Mouse (Mus musculus) hindbrain, postnatal 0 days (tissue): ENCODE measurements around the gene Ppa1. TPM values are rescaled to one million over a fixed set of nuclear protein-coding genes. Genes with fewer than 3 reads are reported as not detected.
A peak's percentile ranks its signal among the peaks of the same experiment; 100 is the strongest.

Experiments
- ATAC-seq: fragments of 200-750 bp; cut with Nextera tagmentation; 2 replicates; pipeline ENCODE4 v1.8.0; 2017; ENCODE audit warnings: mild to moderate bottlenecking, moderate TSS enrichment, moderate library complexity
- DNase-seq: peaks from one replicate; pipeline ENCODE4 v3.0.0-alpha.2; 2015; ENCODE audit warnings: low spot score
- H3K27ac ChIP-seq: fragments of 300-500 bp; sonication (generic); 2 replicates; pipeline ENCODE4 v1.5.1; 2014; ENCODE audit warnings: mild to moderate bottlenecking
- H3K27me3 ChIP-seq: fragments of 300-500 bp; sonication (generic); 2 replicates; pipeline ENCODE4 v1.6.1; 2014; ENCODE audit warnings: low read length, mixed read lengths; ENCODE audit not compliant: insufficient read depth
- H3K36me3 ChIP-seq: fragments of 300-500 bp; sonication (generic); 2 replicates; pipeline ENCODE4 v1.6.1; 2014; ENCODE audit warnings: low read length, mixed read lengths; ENCODE audit not compliant: insufficient read depth
- H3K4me1 ChIP-seq: fragments of 300-500 bp; sonication (generic); 2 replicates; pipeline ENCODE4 v1.6.1; 2014; ENCODE audit warnings: antibody characterized with exemption, low read length, mixed read lengths; ENCODE audit not compliant: insufficient read depth
- H3K4me2 ChIP-seq: fragments of 300-500 bp; sonication (generic); 2 replicates; pipeline ENCODE4 v1.6.1; 2014; ENCODE audit warnings: low read depth, mild to moderate bottlenecking, low read length, moderate library complexity, mixed read lengths
- H3K4me3 ChIP-seq: fragments of 300-500 bp; sonication (generic); 2 replicates; pipeline ENCODE4 v1.5.1; 2014; ENCODE audit warnings: low read length
- H3K9ac ChIP-seq: fragments of 300-500 bp; sonication (generic); replicated peaks from 2 replicates; pipeline ENCODE4 v1.6.1; 2014; ENCODE audit warnings: mild to moderate bottlenecking, low read length, moderate library complexity, mixed read lengths
- H3K9me3 ChIP-seq: fragments of 300-500 bp; sonication (generic); 2 replicates; pipeline ENCODE4 v1.6.1; 2016; ENCODE audit warnings: low read length, mixed read lengths
- CTCF ChIP-seq: IDR thresholded peaks from 2 replicates; pipeline ENCODE4 v1.5.1; 2016; ENCODE audit warnings: antibody characterized with exemption, control low read depth, low read depth
- WGBS: fragments of 180-500 bp; shearing (Covaris S2); extraction: QIAGEN DNeasy Blood & Tissue Kit; methylation state at CpG from one replicate; pipeline ENCODE4 v1.1.7; 2014; 5-methylcytosine and 5-hydroxymethylcytosine counted together
- polyA plus RNA-seq: library from polyadenylated mRNA; unstranded; fragments of >200 nt; fragmentation: Nextera tagmentation; extraction: Ambion mirVana; gene quantifications from 2 replicates; pipeline ENCODE4 v1.2.1, GENCODE M21; 2015
- total RNA-seq: library from RNA; depleted of rRNA; stranded (reverse); fragments of >200 nt; gene quantifications from 2 replicates; pipeline ENCODE4 v1.2.3, GENCODE M21; 2014

Ppa1 gene
- total and polyA plus RNA-seq, 2 experiments from 2014 or later: 66.9 to 186 TPM

DNA sequence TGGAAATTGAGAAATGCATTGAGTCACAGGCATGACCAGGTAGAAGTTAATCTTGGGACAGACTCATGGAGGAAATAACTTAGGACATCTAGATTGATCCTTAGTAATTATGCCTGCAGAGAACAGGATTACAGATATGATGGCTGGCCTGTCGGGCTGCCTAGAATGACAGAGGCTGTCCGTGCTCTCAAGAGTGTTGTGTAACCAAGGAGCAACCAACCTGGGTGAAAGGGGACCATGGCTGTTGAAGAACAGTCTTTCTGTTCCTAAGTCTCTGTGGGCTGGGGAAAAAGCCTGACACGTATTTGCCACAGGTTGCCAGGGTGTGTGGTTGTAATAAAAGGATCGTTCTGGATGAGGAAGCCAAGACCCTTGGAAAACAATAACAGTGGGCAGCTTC lies 8.0 kb upstream of the Ppa1 start:
- Histone ChIP-seq H3K4me3 (no peak overlapping the region), H3K27ac (no peak overlapping the region), H3K4me1 (no peaks in the 10 kb centered on the region), H3K9ac (no peak overlapping the region), H3K9me3 (no peaks in the 10 kb centered on the region), H3K27me3 (no peaks in the 10 kb centered on the region), H3K4me2 (no peak overlapping the region), H3K36me3 (no peaks in the 10 kb centered on the region)
- DNase-seq: no peak
- ATAC-seq: no peak
- TF ChIP-seq CTCF: no peak
- WGBS: 70% methylated on average over 4 of the region's 4 CpGs

DNA sequence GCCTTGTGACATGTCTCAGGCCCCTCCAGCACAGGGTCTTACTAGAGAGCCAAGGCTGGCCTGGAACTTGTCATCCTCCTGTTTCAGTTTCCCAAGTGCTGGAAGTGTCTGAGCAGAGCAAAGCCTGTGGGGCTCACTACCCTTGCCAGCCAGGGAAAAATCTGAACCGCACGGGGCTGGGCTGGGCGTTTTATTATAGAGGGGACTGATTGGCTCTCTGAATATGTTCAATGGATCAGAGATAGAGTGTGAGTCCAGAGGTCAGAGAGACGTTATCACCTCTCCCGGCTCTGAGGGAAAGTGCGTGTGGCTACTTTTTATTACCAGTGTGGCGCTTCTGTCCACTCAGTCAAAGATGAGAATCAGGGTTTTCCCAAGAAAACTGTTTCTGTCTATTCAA lies 1.8 kb upstream of the Ppa1 start:
- no peak for TF ChIP-seq CTCF
- no peaks in the 10 kb centered on the region for H3K9me3 ChIP-seq
- no peak overlapping the region for H3K9ac ChIP-seq
- no peak overlapping the region for H3K27ac ChIP-seq
- DNase-seq: no peak
- H3K4me1 ChIP-seq: peaks cover 5% of the 10 kb centered on the region
- no peak overlapping the region for H3K4me2 ChIP-seq
- 80% methylated on average over 7 of the region's 7 CpGs for WGBS
- no peaks in the 10 kb centered on the region for H3K36me3 ChIP-seq
- ATAC-seq: no peak
- H3K27me3 ChIP-seq: no peaks in the 10 kb centered on the region
- H3K4me3 ChIP-seq: no peak overlapping the region

GRCm38 (mm10) chr10:61648737-61649645 lies 639 bp downstream of the Ppa1 start:
- WGBS: 3% methylated on average over 39 of the region's 49 CpGs
- Histone ChIP-seq H3K4me3 (peak overlapping the region; percentile 85), H3K9ac (peak overlapping the region; percentile 78), H3K36me3 (no peaks in the 10 kb centered on the region; the same call in 1 of the 2 replicates), H3K27me3 (no peaks in the 10 kb centered on the region), H3K4me1 (peaks cover 5% of the 10 kb centered on the region), H3K9me3 (no peaks in the 10 kb centered on the region), H3K27ac (peak overlapping the region; percentile 77), H3K4me2 (peak overlapping the region; percentile 95)
- ATAC-seq (peak; percentile 10; the same call in 1 of the 2 replicates), DNase-seq (peak; percentile 11)
- no peak for TF ChIP-seq CTCF

DNA sequence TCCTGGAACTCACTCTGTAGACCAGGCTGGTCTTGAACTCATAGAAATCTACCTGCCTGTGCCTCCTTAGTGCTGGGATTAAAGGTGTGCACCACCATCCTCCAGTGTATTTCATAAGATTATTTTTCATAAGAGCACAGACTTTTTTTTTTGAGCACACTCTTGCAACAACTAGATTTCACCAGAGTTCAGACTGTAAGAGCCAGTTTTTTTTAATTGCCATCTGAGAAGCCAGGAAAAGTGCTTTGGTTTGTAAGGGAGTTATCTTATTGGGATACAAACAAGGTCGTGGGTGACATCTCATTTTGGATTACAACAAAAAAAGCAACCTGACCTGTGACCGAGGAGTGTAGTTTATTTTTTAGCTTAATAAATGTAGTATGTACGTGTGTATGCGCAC lies 5.8 kb downstream of the Ppa1 start:
- no peak overlapping the region for H3K4me2 ChIP-seq
- ATAC-seq (no peak), DNase-seq (no peak)
- H3K36me3 ChIP-seq: no peaks in the 10 kb centered on the region; the same call in 1 of the 2 replicates
- TF ChIP-seq CTCF: no peak
- H3K27ac ChIP-seq: no peak overlapping the region
- no peaks in the 10 kb centered on the region for H3K27me3 ChIP-seq
- H3K4me3 ChIP-seq: no peak overlapping the region
- H3K4me1 ChIP-seq: no peaks in the 10 kb centered on the region
- no peak overlapping the region for H3K9ac ChIP-seq
- H3K9me3 ChIP-seq: no peaks in the 10 kb centered on the region
- 93% methylated on average over 4 of the region's 4 CpGs for WGBS

DNA sequence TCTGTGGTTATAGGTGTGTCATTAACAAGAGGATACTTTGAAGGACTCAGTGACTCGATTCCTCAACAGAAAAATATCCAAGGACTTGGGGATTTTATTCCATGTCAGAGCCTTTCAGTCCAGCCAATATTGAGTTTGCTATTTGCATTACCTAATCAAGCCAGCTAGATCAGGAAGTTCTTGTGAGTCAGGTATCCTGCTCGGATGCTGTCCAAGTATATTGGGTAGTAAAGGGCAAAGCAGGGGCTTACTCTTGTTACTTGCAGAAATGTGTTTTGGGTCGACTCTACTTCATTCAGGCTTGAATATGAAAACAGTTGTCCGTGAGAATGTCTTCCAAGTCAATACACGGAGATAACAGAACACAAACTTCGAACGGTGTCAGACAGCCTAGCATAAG lies 6.3 kb downstream of the Ppa1 start:
- 89% methylated on average over 7 of the region's 7 CpGs for WGBS
- no peak for TF ChIP-seq CTCF
- Histone ChIP-seq H3K27ac (no peak overlapping the region), H3K4me3 (no peak overlapping the region), H3K36me3 (no peaks in the 10 kb centered on the region; the same call in 1 of the 2 replicates), H3K4me1 (no peaks in the 10 kb centered on the region), H3K27me3 (no peaks in the 10 kb centered on the region), H3K9ac (no peak overlapping the region), H3K9me3 (no peaks in the 10 kb centered on the region), H3K4me2 (no peak overlapping the region)
- ATAC-seq: no peak
- no peak for DNase-seq

DNA sequence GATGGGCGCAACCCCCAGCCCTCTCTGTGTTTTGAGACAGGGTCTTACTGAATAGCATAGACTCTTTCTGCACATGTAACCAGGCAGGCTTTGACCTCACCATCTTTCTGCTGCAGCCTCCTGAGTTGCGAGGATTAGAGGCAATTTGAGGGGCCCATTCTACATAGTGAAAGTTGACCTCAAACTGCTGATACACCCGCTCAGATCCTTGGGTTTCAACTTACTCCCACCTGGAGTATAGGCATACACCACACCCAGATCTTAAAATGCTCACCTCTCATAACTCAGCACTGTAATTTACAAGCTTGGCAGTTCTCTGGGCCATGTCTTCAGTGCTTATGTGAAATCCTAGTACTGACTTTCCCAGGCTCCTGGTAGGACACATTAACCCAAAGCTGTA lies 6.8 kb downstream of the Ppa1 start:
- no peak overlapping the region for H3K9ac ChIP-seq
- no peaks in the 10 kb centered on the region for H3K27me3 ChIP-seq
- no peak for ATAC-seq
- WGBS: 93% methylated on average over 3 of the region's 3 CpGs
- H3K4me3 ChIP-seq: no peak overlapping the region
- H3K27ac ChIP-seq: no peak overlapping the region
- H3K9me3 ChIP-seq: no peaks in the 10 kb centered on the region
- H3K36me3 ChIP-seq: no peaks in the 10 kb centered on the region; the same call in 1 of the 2 replicates
- DNase-seq: no peak
- H3K4me2 ChIP-seq: no peak overlapping the region
- H3K4me1 ChIP-seq: no peaks in the 10 kb centered on the region
- no peak for TF ChIP-seq CTCF
